Mouse (Mus musculus): ENCODE data around the gene Prkd3.

- TF ChIP-seq POLR2A (IDR thresholded peaks at IDR 0.05; ENCODE audit: extremely low read depth, insufficient read depth, low read length): no peak
- TF ChIP-seq CTCF (IDR thresholded peaks at IDR 0.05; ENCODE audit: extremely low read depth, insufficient read depth, low read length): no peak
Measured at GRCm38 (mm10) chr17:79058271-79058670, 37.7 kb upstream of the Prkd3 start.
